Mouse (Mus musculus): ENCODE results near the gene Gm13695.

DNA sequence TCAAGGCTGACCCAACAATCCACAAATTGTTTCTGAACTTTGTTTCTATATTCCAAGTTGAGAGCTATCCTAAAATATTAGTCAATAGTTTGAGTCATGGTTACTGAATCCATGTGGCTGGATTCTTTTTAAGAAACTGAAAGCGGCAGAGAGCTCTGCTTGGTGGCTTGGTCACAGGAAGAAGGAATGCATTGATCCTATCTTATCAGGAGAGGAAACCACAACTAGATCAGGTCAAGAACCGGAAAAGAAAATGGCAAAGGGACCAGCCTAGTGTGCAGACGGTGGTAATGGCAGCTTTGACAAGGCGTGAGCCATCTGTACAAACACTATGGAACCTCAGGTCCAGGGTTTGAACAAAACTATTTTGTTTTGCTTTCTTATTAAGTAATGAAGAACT, 25.3 kb upstream of the Gm13695 start:
- TF ChIP-seq POLR2A (IDR thresholded peaks at IDR 0.05; ENCODE audit: control insufficient read depth, extremely low read depth, insufficient read depth, low read length, poor library complexity) (no peak), CTCF (IDR thresholded peaks at IDR 0.05; ENCODE audit: borderline replicate concordance, control insufficient read depth, extremely low read depth, insufficient read depth, low read length, poor library complexity) (no peak)
